ENCODE assay signal across 9 mouse cellular contexts in the genomic region with DNA sequence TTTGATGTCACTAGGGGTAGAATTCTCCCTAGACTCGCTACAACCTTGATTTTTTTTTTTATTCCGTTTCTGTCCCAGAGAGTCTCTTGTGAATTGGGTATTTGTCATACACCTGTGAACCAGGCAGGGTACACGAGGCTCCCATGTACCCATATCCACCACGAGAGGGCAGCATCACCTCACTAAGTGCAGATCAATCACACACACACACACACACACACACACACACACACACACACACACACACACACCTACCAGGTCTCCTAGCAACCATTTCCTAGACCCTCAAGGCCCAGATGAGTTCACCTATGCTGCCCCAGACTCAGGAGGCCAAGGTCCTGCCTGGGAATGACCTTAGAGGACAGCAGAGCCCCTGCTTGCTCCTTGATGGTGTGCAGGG.
A peak's percentile ranks its signal among the peaks of the same experiment; 100 is the strongest.
DNase-seq lines count a peak whose midpoint lies in the region; ATAC-seq and TF ChIP-seq lines count a peak whose summit lies in the region.
"Had no signal": no experiment of that assay in that cellular context is flagged by ENCODE, and none has a peak within 500 bp of the region (broad histone marks: within the 10 kb centered on the region; RNA-seq: fewer than 3 reads in every experiment).

No protein-coding gene starts in this region.

- no peaks in the 10 kb centered on the region for H3K9me3 ChIP-seq in hindbrain, postnatal 0 days (ENCODE audit: low read length)
- H3K9me3 ChIP-seq: heart, embryonic 15.5 days; neural tube, embryonic 12.5 days had no signal

- H3K9ac ChIP-seq in hindbrain, postnatal 0 days (replicated peaks; ENCODE audit: low read length), result no peak overlapping the region
- H3K9ac ChIP-seq: neural tube, embryonic 12.5 days had no signal

- peak; percentile 94 for TF ChIP-seq CTCF in hindbrain, postnatal 0 days (IDR thresholded peaks at IDR 0.05; ENCODE audit: low read depth)

- WGBS in hindbrain, postnatal 0 days, result 8% methylated on average over 4 of the region's 4 CpGs

- no peak overlapping the region for H3K27ac ChIP-seq in hindbrain, postnatal 0 days
- H3K27ac ChIP-seq: heart, embryonic 15.5 days; neural tube, embryonic 12.5 days had no signal

- H3K4me3 ChIP-seq in hindbrain, postnatal 0 days (ENCODE audit: low read length), result no peak overlapping the region
- H3K4me3 ChIP-seq: heart, embryonic 15.5 days; neural tube, embryonic 12.5 days had no signal

- H3K4me1 ChIP-seq in hindbrain, postnatal 0 days (ENCODE audit: insufficient read depth, low read length), result no peaks in the 10 kb centered on the region
- H3K4me1 ChIP-seq: neural tube, embryonic 12.5 days had no signal

- peak; percentile 32; the same call in 1 of the 2 replicates for ATAC-seq in hindbrain, postnatal 0 days

- H3K36me3 ChIP-seq in hindbrain, postnatal 0 days (ENCODE audit: insufficient read depth, low read length), result no peaks in the 10 kb centered on the region
- H3K36me3 ChIP-seq: heart, embryonic 15.5 days; neural tube, embryonic 12.5 days had no signal

- no peaks in the 10 kb centered on the region for H3K27me3 ChIP-seq in hindbrain, postnatal 0 days (ENCODE audit: insufficient read depth, low read length)
- H3K27me3 ChIP-seq: heart, embryonic 15.5 days; neural tube, embryonic 12.5 days had no signal

- H3K4me2 ChIP-seq in hindbrain, postnatal 0 days (ENCODE audit: low read depth, low read length), result no peak overlapping the region
- H3K4me2 ChIP-seq: heart, embryonic 15.5 days; neural tube, embryonic 12.5 days had no signal

- peak; percentile 54 to 74 for DNase-seq in left cerebral cortex, adult 18-20 months (ENCODE audit: low spot score in 2 of 2)
- no peak for DNase-seq in left cerebral cortex, adult 8-10 months (ENCODE audit: low spot score in 2 of 2)
- DNase-seq in Muller cell, postnatal 12 days (ENCODE audit: inconsistent ontology term), result peak; percentile 52
- DNase-seq in cerebellum, adult 9-11 months, result peak; percentile 50
- DNase-seq in hindbrain, postnatal 0 days (ENCODE audit: low spot score), result peak; percentile 89
- peak; percentile 57 for DNase-seq in lung, postnatal 25 days (ENCODE audit: low spot score)
- DNase-seq in skeletal muscle tissue, adult 2 months (ENCODE audit: low read depth, low spot score), result peak; percentile 54

Comparison
In these comparisons a context has a peak if more than half of its experiments do, and no peak if none do; other contexts are left out.
1. DNase-seq: peak in left cerebral cortex, adult 18-20 months (2 of 2), Muller cell, postnatal 12 days (single experiment), cerebellum, adult 9-11 months (single experiment), hindbrain, postnatal 0 days (single experiment), lung, postnatal 25 days (single experiment) and skeletal muscle tissue, adult 2 months (single experiment); none in left cerebral cortex, adult 8-10 months (0 of 2).